Mouse (Mus musculus) lung, postnatal 0 days (tissue): ENCODE measurements at regions not wholly inside any gene's neighbourhood (a gene's known extent, or its start where the extent isn't known, plus 50 kb on each side); places are given as distances from the start of the nearest gene placed in this dataset.

Experiments
- ATAC-seq: fragments of 200-750 bp; cut with Nextera tagmentation; 2 replicates; pipeline ENCODE4 v1.8.0; 2017; ENCODE audit warnings: moderate library complexity
- DNase-seq: peaks from one replicate; pipeline ENCODE4 v3.0.0-alpha.2; 2016; ENCODE audit warnings: low spot score
- H3K27ac ChIP-seq: fragments of 300-500 bp; sonication (generic); 2 replicates; pipeline ENCODE4 v1.5.1; 2014; ENCODE audit warnings: antibody characterized with exemption, mild to moderate bottlenecking, low read length, mixed read lengths
- H3K27me3 ChIP-seq: fragments of 300-500 bp; sonication (generic); replicated peaks from 2 replicates; pipeline ENCODE4 v1.6.1; 2014; ENCODE audit warnings: low read length, mixed read lengths; ENCODE audit not compliant: insufficient read depth
- H3K36me3 ChIP-seq: fragments of 300-500 bp; sonication (generic); 2 replicates; pipeline ENCODE4 v1.6.1; 2014; ENCODE audit warnings: low read length, mixed read lengths; ENCODE audit not compliant: insufficient read depth
- H3K4me1 ChIP-seq: fragments of 300-500 bp; sonication (generic); 2 replicates; pipeline ENCODE4 v1.6.1; 2014; ENCODE audit warnings: antibody characterized with exemption, low read depth, low read length, mixed read lengths; ENCODE audit not compliant: insufficient read depth
- H3K4me2 ChIP-seq: fragments of 300-500 bp; sonication (generic); replicated peaks from 2 replicates; pipeline ENCODE4 v1.6.1; 2014; ENCODE audit warnings: low read depth, mild to moderate bottlenecking, low read length, moderate library complexity, mixed read lengths
- H3K4me3 ChIP-seq: fragments of 300-500 bp; sonication (generic); 2 replicates; pipeline ENCODE4 v1.5.1; 2014; ENCODE audit warnings: low read depth, low read length
- H3K9ac ChIP-seq: fragments of 300-500 bp; sonication (generic); replicated peaks from 2 replicates; pipeline ENCODE4 v1.6.1; 2014; ENCODE audit warnings: low read depth, mild to moderate bottlenecking
- H3K9me3 ChIP-seq: fragments of 300-500 bp; sonication (generic); 2 replicates; pipeline ENCODE4 v1.6.1; 2016; ENCODE audit warnings: low read length, mixed read lengths
- CTCF ChIP-seq: IDR thresholded peaks from 2 replicates; pipeline ENCODE4 v1.5.1; 2016; ENCODE audit warnings: antibody characterized with exemption, mild to moderate bottlenecking
- EP300 ChIP-seq: IDR thresholded peaks from 2 replicates; pipeline ENCODE4 v1.6.1; 2016; ENCODE audit warnings: antibody characterized with exemption, mild to moderate bottlenecking, control low read depth
- WGBS: fragments of 180-500 bp; shearing (Covaris S2); extraction: QIAGEN DNeasy Blood & Tissue Kit; methylation state at CpG from one replicate; pipeline ENCODE4 v1.1.7; 2014; 5-methylcytosine and 5-hydroxymethylcytosine counted together

GRCm38 (mm10) chr7:124990695-124991094 is 453.8 kb upstream of the Kdm8 start:
- Histone ChIP-seq H3K4me1 (no peaks in the 10 kb centered on the region), H3K27me3 (no peaks in the 10 kb centered on the region), H3K9me3 (no peaks in the 10 kb centered on the region), H3K4me3 (no peak overlapping the region), H3K4me2 (no peak overlapping the region), H3K27ac (no peak overlapping the region), H3K9ac (no peak overlapping the region), H3K36me3 (no peaks in the 10 kb centered on the region)
- TF ChIP-seq CTCF = no peak
- TF ChIP-seq EP300 = no peak
- DNase-seq (no peak), ATAC-seq (no peak)
- WGBS = 37% methylated on average over 13 of the region's 13 CpGs

GRCm38 (mm10) chr7:124996538-124996937 is 447.9 kb upstream of the Kdm8 start:
- H3K4me3 ChIP-seq = no peak overlapping the region
- ATAC-seq (no peak), DNase-seq (no peak)
- H3K4me1 ChIP-seq = no peaks in the 10 kb centered on the region
- no peak overlapping the region for H3K27ac ChIP-seq
- no peaks in the 10 kb centered on the region for H3K9me3 ChIP-seq
- 73% methylated on average over 1 of the region's 1 CpGs for WGBS
- H3K9ac ChIP-seq = no peak overlapping the region
- no peaks in the 10 kb centered on the region for H3K27me3 ChIP-seq
- H3K36me3 ChIP-seq = no peaks in the 10 kb centered on the region
- no peak overlapping the region for H3K4me2 ChIP-seq
- no peak for TF ChIP-seq CTCF
- no peak for TF ChIP-seq EP300

- H3K27ac ChIP-seq = no peak overlapping the region
- no peak for DNase-seq
- no peak overlapping the region for H3K4me3 ChIP-seq
- no peak overlapping the region for H3K9ac ChIP-seq
- no peaks in the 10 kb centered on the region for H3K36me3 ChIP-seq
- no peak overlapping the region for H3K4me2 ChIP-seq
- no peaks in the 10 kb centered on the region for H3K27me3 ChIP-seq
- no peaks in the 10 kb centered on the region for H3K4me1 ChIP-seq
- TF ChIP-seq EP300 (no peak), CTCF (no peak)
- no peak for ATAC-seq
- H3K9me3 ChIP-seq = no peaks in the 10 kb centered on the region
These were observed 443.8 kb upstream of the Kdm8 start for GRCm38 (mm10) chr7:125000669-125001068.

- no peak for TF ChIP-seq EP300
- Histone ChIP-seq H3K36me3 (no peaks in the 10 kb centered on the region), H3K9me3 (no peaks in the 10 kb centered on the region), H3K4me3 (no peak overlapping the region), H3K4me2 (no peak overlapping the region), H3K27me3 (no peaks in the 10 kb centered on the region), H3K9ac (no peak overlapping the region), H3K4me1 (no peaks in the 10 kb centered on the region), H3K27ac (no peak overlapping the region)
- DNase-seq (no peak), ATAC-seq (no peak)
- WGBS = 80% methylated on average over 3 of the region's 3 CpGs
These were observed 438.8 kb upstream of the Kdm8 start for GRCm38 (mm10) chr7:125005638-125006037.

- TF ChIP-seq CTCF (no peak), EP300 (no peak)
- 51% methylated on average over 1 of the region's 1 CpGs for WGBS
These were observed 425.2 kb upstream of the Kdm8 start for GRCm38 (mm10) chr7:125019259-125019658.

GRCm38 (mm10) chr7:125024944-125025343 is 419.5 kb upstream of the Kdm8 start:
- no peak for ATAC-seq
- Histone ChIP-seq H3K27ac (no peak overlapping the region), H3K9me3 (no peaks in the 10 kb centered on the region), H3K36me3 (no peaks in the 10 kb centered on the region), H3K27me3 (no peaks in the 10 kb centered on the region), H3K4me2 (no peak overlapping the region), H3K4me1 (no peaks in the 10 kb centered on the region), H3K4me3 (no peak overlapping the region), H3K9ac (no peak overlapping the region)
- no peak for TF ChIP-seq CTCF
- no peak for TF ChIP-seq EP300
- whole genome bisulfite sequencing = 82% methylated on average over 5 of the region's 5 CpGs
- no peak for DNase-seq

More at GRCm38 (mm10) chr7:125019259-125019658, 425.2 kb upstream of the Kdm8 start:
- Histone ChIP-seq H3K9me3 (no peaks in the 10 kb centered on the region), H3K27me3 (no peaks in the 10 kb centered on the region), H3K36me3 (no peaks in the 10 kb centered on the region), H3K27ac (no peak overlapping the region), H3K9ac (no peak overlapping the region), H3K4me1 (no peaks in the 10 kb centered on the region), H3K4me2 (no peak overlapping the region), H3K4me3 (no peak overlapping the region)
- no peak for DNase-seq
- ATAC-seq = no peak

- no peak overlapping the region for H3K4me3 ChIP-seq
- H3K9me3 ChIP-seq = no peaks in the 10 kb centered on the region
- no peak overlapping the region for H3K9ac ChIP-seq
- no peak overlapping the region for H3K27ac ChIP-seq
- DNase-seq (no peak), ATAC-seq (no peak)
- no peak overlapping the region for H3K4me2 ChIP-seq
- H3K27me3 ChIP-seq = no peaks in the 10 kb centered on the region
- no peaks in the 10 kb centered on the region for H3K36me3 ChIP-seq
- TF ChIP-seq EP300 = no peak
- TF ChIP-seq CTCF = no peak
- 70% methylated on average over 4 of the region's 4 CpGs for WGBS
- no peaks in the 10 kb centered on the region for H3K4me1 ChIP-seq
These were observed 410.7 kb upstream of the Kdm8 start for GRCm38 (mm10) chr7:125033778-125034177.
